Comparison of ENCODE assay signal across 8 mouse cellular contexts in genomic region chr9:53254368-53254767, GRCm38 (mm10). TPM values are rescaled to one million over a fixed set of nuclear protein-coding genes. Genes with fewer than 3 reads are reported as not detected.
DNase-seq lines count a peak whose midpoint lies in the region; TF ChIP-seq lines count a peak whose summit lies in the region.

No protein-coding gene starts in this region.

- TF ChIP-seq CTCF in brain, embryonic 14.5 days (IDR thresholded peaks at IDR 0.05; ENCODE audit: borderline replicate concordance, extremely low read depth, insufficient read depth, insufficient read length): peak; percentile 82; the same call in 1 of the 2 replicates

- no peak for TF ChIP-seq POLR2A in brain, embryonic 14.5 days (IDR thresholded peaks at IDR 0.05; ENCODE audit: borderline replicate concordance, extremely low read depth, insufficient read depth, insufficient read length, poor library complexity, severe bottlenecking)

- intact Hi-C loops in heart, postnatal 36 days (cut with DNase I): loop anchor here (1.0 to 5.0 kb wide), 2 partner anchors 144 to 208 kb away; no protein-coding TSS in a partner anchor

- peak; percentile 66 for DNase-seq in MEL-GATA-1-ER (ENCODE audit: extremely low read depth, low read depth)
- peak; percentile 88 for DNase-seq in brain, embryonic 14.5 days (ENCODE audit: low read depth)
- DNase-seq in fibroblast of lung, adult 2 months (ENCODE audit: low read depth): peak; percentile 50
- peak; percentile 76 to 85 for DNase-seq in heart, postnatal 36 days
- peak; percentile 59 for DNase-seq in layer of hippocampus, adult 9-11 months
- DNase-seq in lung, postnatal 36 days: peak; percentile 93
- peak; percentile 71 for DNase-seq in right cerebral cortex, postnatal 25 days
- peak; percentile 43 for DNase-seq in yolk sac, embryonic 10.5 days (ENCODE audit: low spot score)

RNA-seq across cellular contexts. Expression of gene Ddx10, which starts 6.5 kb away (rescaled TPM):
- polyA plus RNA-seq in brain, embryonic 14.5 days (2012; rRNA removed): 10.0 and 12.8 TPM in 2 replicates
- total RNA-seq in heart, postnatal 36 days (2021): 10 to 100 TPM; 10.0 to 11.6 TPM

RNA-seq across cellular contexts. Expression of gene Exph5, which starts 47.1 kb away (rescaled TPM):
- polyA plus RNA-seq in brain, embryonic 14.5 days (2012; rRNA removed): 0.08 and 0.23 TPM in 2 replicates
- under 1 TPM; 0.30 to 0.44 TPM for total RNA-seq in heart, postnatal 36 days (2021)

Comparison
In these comparisons a context has a peak if more than half of its experiments do, and no peak if none do; other contexts are left out.
1. Peak in every context shown above with its lines: DNase-seq.
2. DNase-seq: peak in every context shown above with its lines; median percentile 93 in lung, postnatal 36 days; 88 in brain, embryonic 14.5 days; 80 in heart, postnatal 36 days; 71 in right cerebral cortex, postnatal 25 days; 66 in MEL-GATA-1-ER; 59 in layer of hippocampus, adult 9-11 months; 50 in fibroblast of lung, adult 2 months; 43 in yolk sac, embryonic 10.5 days.